Mouse (Mus musculus) stomach, postnatal 0 days (tissue): Measurements from ENCODE around the gene Bcat1.

ENCODE experiments used
- CTCF ChIP-seq: IDR thresholded peaks from 2 replicates; pipeline ENCODE4 v1.5.1; 2016; ENCODE audit warnings: antibody characterized with exemption, low read depth, mild to moderate bottlenecking, moderate library complexity
- EP300 ChIP-seq: optimal IDR thresholded peaks from 2 replicates; pipeline ENCODE3; 2016; ENCODE audit warnings: antibody characterized with exemption

- TF ChIP-seq CTCF (no peak), EP300 (no peak)
These were observed 52.0 kb downstream of the Bcat1 start for GRCm38 (mm10) chr6:145023990-145024389.
